Mouse (Mus musculus): ENCODE measurements around the gene Dennd5b. TPM values are rescaled to one million over a fixed set of nuclear protein-coding genes. Genes with fewer than 3 reads are reported as not detected.

Gene Dennd5b
- total RNA-seq, 1 experiment, result 11.5 TPM

DNA sequence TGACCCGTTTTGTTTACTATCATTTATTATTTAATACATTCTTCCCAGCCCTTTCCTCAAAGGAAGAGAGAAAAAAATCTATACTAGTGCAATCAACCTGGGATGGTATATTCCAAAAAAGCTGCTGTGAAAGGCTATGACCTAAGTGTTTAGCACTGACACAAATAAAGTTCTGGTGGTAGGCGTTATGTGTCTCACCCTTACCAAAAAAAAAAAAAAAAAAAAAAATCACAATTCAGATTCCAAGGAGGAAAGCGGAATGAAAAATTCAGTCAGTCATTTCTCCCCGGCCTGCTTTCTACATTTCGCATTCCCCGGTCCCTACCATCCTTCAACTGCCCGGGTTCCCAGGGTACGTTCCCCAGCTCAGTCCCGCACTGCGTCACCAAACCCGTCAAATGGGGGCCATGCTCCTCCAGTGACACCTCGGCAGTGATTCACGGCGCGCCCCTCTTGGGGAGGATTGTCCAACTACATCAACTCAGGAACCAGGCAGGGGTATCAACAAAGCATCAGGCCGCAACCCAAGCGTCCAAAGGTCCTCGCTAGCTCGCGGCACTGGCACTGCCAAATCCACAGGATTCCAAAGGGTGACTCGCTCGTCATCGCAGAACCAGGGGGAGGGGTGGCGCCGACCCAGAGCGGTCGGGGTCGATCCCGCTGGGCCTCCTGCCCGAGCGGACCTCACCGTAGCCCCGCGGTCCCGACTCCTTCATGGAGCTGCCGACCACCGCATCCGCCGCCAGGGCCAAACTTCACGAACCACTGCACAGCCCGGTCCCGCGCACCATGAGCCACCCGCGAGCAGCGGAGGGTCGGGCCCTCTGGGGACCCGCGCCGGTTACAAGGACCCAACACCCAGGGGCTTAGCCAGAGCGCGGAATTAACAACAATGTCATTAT lies 1.1 kb downstream of the Dennd5b start:
- in situ Hi-C loops (cut with MboI; ENCODE audit: low sequenced_read_pairs in 2 of 2, unreplicated experiment in 2 of 2), result no loop called here
- no peaks in the 10 kb centered on the region; a peak in 1 of 4 replicates for H3K4me1 ChIP-seq (ENCODE audit: control insufficient read depth in 2 of 2, insufficient read depth in 2 of 2, low read length in 2 of 2, poor library complexity in 1 of 2)
- no peaks in the 10 kb centered on the region for H3K36me3 ChIP-seq (ENCODE audit: control insufficient read depth, insufficient read depth, low read length, poor library complexity, severe bottlenecking)
- H3K4me3 ChIP-seq (ENCODE audit: insufficient read depth in 1 of 2, low read depth in 1 of 2, low read length in 2 of 2, poor library complexity in 1 of 2, severe bottlenecking in 1 of 2), result peak overlapping the region; percentile 71 to 85
- peak overlapping the region; percentile 77 for H3K9ac ChIP-seq (ENCODE audit: insufficient read depth, low read depth, low read length, poor library complexity, severe bottlenecking)
- no peaks in the 10 kb centered on the region for H3K9me3 ChIP-seq (ENCODE audit: control insufficient read depth, insufficient read depth, low read depth, low read length)
- H3K27ac ChIP-seq (ENCODE audit: insufficient read depth, low read depth, low read length, poor library complexity, severe bottlenecking), result no peak overlapping the region
- peak; percentile 44 for DNase-seq (ENCODE audit: low read depth, low spot score)
- TF ChIP-seq CHD2 (IDR thresholded peaks at IDR 0.05; ENCODE audit: low read depth, low read length) (no peak), HCFC1 (IDR thresholded peaks at IDR 0.05; ENCODE audit: borderline replicate concordance, insufficient read depth, low read length) (no peak), ZNF384 (IDR thresholded peaks at IDR 0.05; ENCODE audit: low read depth, low read length) (peak; percentile 88)

DNA sequence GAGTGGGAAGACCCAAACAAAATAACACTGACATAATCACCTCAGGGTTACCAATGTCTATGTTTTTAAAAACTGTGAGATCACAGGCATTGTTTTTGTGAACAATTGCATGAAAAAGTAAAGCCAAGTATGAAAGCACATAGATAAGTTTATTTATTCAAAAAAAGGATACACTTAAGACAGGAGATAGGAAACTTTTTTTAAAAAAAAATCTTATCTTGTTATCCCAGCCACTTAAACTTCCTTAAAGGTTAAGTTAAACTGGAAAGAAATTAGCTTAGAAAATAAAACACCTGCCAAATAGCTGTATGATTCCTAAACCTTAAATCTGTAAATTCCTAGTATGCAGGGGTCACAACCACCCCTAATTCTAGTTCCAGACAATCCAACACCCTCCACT lies 2.5 kb downstream of the Dennd5b start:
- no peak for DNase-seq (ENCODE audit: low read depth, low spot score)
- in situ Hi-C loops (cut with MboI; ENCODE audit: low sequenced_read_pairs in 2 of 2, unreplicated experiment in 2 of 2), result no loop called here
- Histone ChIP-seq H3K27ac (ENCODE audit: insufficient read depth, low read depth, low read length, poor library complexity, severe bottlenecking) (no peak overlapping the region), H3K4me3 (ENCODE audit: insufficient read depth in 1 of 2, low read depth in 1 of 2, low read length in 2 of 2, poor library complexity in 1 of 2, severe bottlenecking in 1 of 2) (no peak overlapping the region), H3K9me3 (ENCODE audit: control insufficient read depth, insufficient read depth, low read depth, low read length) (no peaks in the 10 kb centered on the region), H3K36me3 (ENCODE audit: control insufficient read depth, insufficient read depth, low read length, poor library complexity, severe bottlenecking) (no peaks in the 10 kb centered on the region), H3K9ac (ENCODE audit: insufficient read depth, low read depth, low read length, poor library complexity, severe bottlenecking) (no peak overlapping the region), H3K4me1 (ENCODE audit: control insufficient read depth in 2 of 2, insufficient read depth in 2 of 2, low read length in 2 of 2, poor library complexity in 1 of 2) (no peaks in the 10 kb centered on the region; a peak in 1 of 4 replicates)
- TF ChIP-seq ZC3H11A (IDR thresholded peaks at IDR 0.05; ENCODE audit: borderline replicate concordance, low read depth, low read length), result no peak
- TF ChIP-seq HCFC1 (IDR thresholded peaks at IDR 0.05; ENCODE audit: borderline replicate concordance, insufficient read depth, low read length), result no peak

DNA sequence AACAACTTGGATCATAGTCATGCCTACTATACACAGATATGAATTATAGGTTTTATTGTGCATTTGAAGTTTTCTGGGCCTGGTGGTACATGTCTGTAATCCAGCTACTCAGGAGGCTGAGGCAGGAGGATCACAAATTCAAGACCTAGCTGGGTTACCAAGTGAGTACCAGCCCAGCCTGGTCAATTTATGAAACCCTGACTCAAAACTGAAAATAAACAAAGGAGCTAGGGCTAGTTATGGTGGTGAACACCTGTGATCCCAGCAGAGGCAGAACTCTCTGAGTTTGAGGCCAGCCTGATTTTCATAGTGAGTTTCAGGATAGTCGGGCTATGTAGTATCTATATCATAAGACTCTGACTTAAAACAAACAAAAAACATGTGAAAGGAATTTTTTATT lies 4.2 kb downstream of the Dennd5b start:
- no peak overlapping the region for H3K27ac ChIP-seq (ENCODE audit: insufficient read depth, low read depth, low read length, poor library complexity, severe bottlenecking)
- no peak overlapping the region for H3K4me3 ChIP-seq (ENCODE audit: insufficient read depth in 1 of 2, low read depth in 1 of 2, low read length in 2 of 2, poor library complexity in 1 of 2, severe bottlenecking in 1 of 2)
- in situ Hi-C loops (cut with MboI; ENCODE audit: low sequenced_read_pairs in 2 of 2, unreplicated experiment in 2 of 2), result no loop called here
- no peak for DNase-seq (ENCODE audit: low read depth, low spot score)
- no peak overlapping the region for H3K9ac ChIP-seq (ENCODE audit: insufficient read depth, low read depth, low read length, poor library complexity, severe bottlenecking)
- TF ChIP-seq MAFK (IDR thresholded peaks at IDR 0.05; ENCODE audit: insufficient read depth, low read depth, low read length) (no peak), HCFC1 (IDR thresholded peaks at IDR 0.05; ENCODE audit: borderline replicate concordance, insufficient read depth, low read length) (no peak), ZC3H11A (IDR thresholded peaks at IDR 0.05; ENCODE audit: borderline replicate concordance, low read depth, low read length) (no peak), ZNF384 (IDR thresholded peaks at IDR 0.05; ENCODE audit: low read depth, low read length) (no peak), CHD2 (IDR thresholded peaks at IDR 0.05; ENCODE audit: low read depth, low read length) (no peak)
- H3K9me3 ChIP-seq (ENCODE audit: control insufficient read depth, insufficient read depth, low read depth, low read length), result no peaks in the 10 kb centered on the region
- H3K4me1 ChIP-seq (ENCODE audit: control insufficient read depth in 2 of 2, insufficient read depth in 2 of 2, low read length in 2 of 2, poor library complexity in 1 of 2), result no peaks in the 10 kb centered on the region; a peak in 1 of 4 replicates
- no peaks in the 10 kb centered on the region for H3K36me3 ChIP-seq (ENCODE audit: control insufficient read depth, insufficient read depth, low read length, poor library complexity, severe bottlenecking)

GRCm38 (mm10) chr6:149096233-149096632 lies 5.2 kb downstream of the Dennd5b start:
- H3K27ac ChIP-seq (ENCODE audit: insufficient read depth, low read depth, low read length, poor library complexity, severe bottlenecking), result no peak overlapping the region
- H3K9ac ChIP-seq (ENCODE audit: insufficient read depth, low read depth, low read length, poor library complexity, severe bottlenecking), result no peak overlapping the region
- no peaks in the 10 kb centered on the region; a peak in 1 of 4 replicates for H3K4me1 ChIP-seq (ENCODE audit: control insufficient read depth in 2 of 2, insufficient read depth in 2 of 2, low read length in 2 of 2, poor library complexity in 1 of 2)
- TF ChIP-seq MAFK (IDR thresholded peaks at IDR 0.05; ENCODE audit: insufficient read depth, low read depth, low read length) (no peak), ZC3H11A (IDR thresholded peaks at IDR 0.05; ENCODE audit: borderline replicate concordance, low read depth, low read length) (no peak), HCFC1 (IDR thresholded peaks at IDR 0.05; ENCODE audit: borderline replicate concordance, insufficient read depth, low read length) (no peak), ZNF384 (IDR thresholded peaks at IDR 0.05; ENCODE audit: low read depth, low read length) (no peak)
- no peaks in the 10 kb centered on the region for H3K36me3 ChIP-seq (ENCODE audit: control insufficient read depth, insufficient read depth, low read length, poor library complexity, severe bottlenecking)
- no peak for DNase-seq (ENCODE audit: low read depth, low spot score)
- H3K9me3 ChIP-seq (ENCODE audit: control insufficient read depth, insufficient read depth, low read depth, low read length), result no peaks in the 10 kb centered on the region
- in situ Hi-C loops (cut with MboI; ENCODE audit: low sequenced_read_pairs in 2 of 2, unreplicated experiment in 2 of 2), result no loop called here
- no peak overlapping the region for H3K4me3 ChIP-seq (ENCODE audit: insufficient read depth in 1 of 2, low read depth in 1 of 2, low read length in 2 of 2, poor library complexity in 1 of 2, severe bottlenecking in 1 of 2)
